Mouse (Mus musculus) testis, adult 2 months (tissue): ENCODE results near the gene Hpse.

ENCODE experiments used
- CTCF ChIP-seq: fragments of 200-500 bp; IDR thresholded peaks from 2 replicates; pipeline ENCODE4 v1.5.1; 2012; ENCODE audit warnings: low read depth, mild to moderate bottlenecking, inconsistent platforms, low read length, moderate library complexity; ENCODE audit not compliant: control insufficient read depth, insufficient read depth, insufficient replicate concordance
- POLR2A ChIP-seq: fragments of 200-500 bp; IDR thresholded peaks from 2 replicates; pipeline ENCODE4 v1.6.1; 2012; ENCODE audit warnings: low read depth, mild to moderate bottlenecking, inconsistent platforms, low read length, moderate library complexity; ENCODE audit not compliant: control insufficient read depth

- no peak for TF ChIP-seq CTCF
- no peak for TF ChIP-seq POLR2A
Measured at GRCm38 (mm10) chr5:100642316-100642715, 77.2 kb downstream of the Hpse start.
